Mouse (Mus musculus) ovary, postnatal 10 days (tissue): ENCODE data around the gene Hfe2.

ENCODE experiments used
- DNase-seq: peaks from one replicate; pipeline ENCODE4 v3.0.0; 2022; ENCODE audit warnings: low spot score

Gene Hfe2

DNA sequence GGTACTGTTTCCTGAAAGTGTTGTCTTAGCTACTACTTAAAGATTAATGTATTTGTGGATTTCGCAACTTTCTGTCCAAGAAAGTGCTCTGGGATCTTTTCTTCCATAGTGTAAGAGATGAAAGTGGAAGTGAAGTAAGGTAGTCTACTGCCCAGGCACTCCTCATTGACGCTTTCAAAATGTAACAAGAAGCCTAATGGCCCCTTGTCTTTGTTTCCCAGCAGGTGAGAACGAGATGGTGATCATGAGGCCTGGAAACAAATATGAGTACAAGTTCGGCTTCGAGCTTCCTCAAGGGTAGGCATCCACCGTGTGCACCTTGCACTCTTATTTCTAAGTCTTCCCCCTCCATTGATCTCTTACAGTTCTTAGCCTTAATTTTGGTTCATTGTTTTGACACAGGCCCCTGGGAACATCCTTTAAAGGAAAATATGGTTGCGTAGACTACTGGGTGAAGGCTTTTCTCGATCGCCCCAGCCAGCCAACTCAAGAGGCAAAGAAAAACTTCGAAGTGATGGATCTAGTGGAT is 33.8 kb downstream of the Hfe2 start:
- DNase-seq = no peak

DNA sequence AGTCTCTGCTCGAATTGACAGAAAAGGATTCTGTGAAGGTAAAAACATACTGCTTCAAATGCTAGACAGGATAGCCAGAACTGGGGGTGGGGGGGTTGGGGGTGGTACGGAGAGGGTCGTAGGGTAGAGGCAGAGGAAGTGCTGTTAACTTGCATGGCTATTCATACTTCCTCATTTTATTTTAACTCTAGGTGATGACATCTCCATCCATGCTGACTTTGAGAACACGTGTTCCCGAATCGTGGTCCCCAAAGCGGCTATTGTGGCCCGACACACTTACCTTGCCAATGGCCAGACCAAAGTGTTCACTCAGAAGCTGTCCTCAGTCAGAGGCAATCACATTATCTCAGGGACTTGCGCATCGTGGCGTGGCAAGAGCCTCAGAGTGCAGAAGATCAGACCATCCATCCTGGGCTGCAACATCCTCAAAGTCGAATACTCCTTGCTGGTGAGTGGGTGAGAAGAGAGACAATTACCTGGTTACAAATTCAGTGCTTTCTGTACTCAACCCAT is 34.5 kb downstream of the Hfe2 start:
- no peak for DNase-seq

DNA sequence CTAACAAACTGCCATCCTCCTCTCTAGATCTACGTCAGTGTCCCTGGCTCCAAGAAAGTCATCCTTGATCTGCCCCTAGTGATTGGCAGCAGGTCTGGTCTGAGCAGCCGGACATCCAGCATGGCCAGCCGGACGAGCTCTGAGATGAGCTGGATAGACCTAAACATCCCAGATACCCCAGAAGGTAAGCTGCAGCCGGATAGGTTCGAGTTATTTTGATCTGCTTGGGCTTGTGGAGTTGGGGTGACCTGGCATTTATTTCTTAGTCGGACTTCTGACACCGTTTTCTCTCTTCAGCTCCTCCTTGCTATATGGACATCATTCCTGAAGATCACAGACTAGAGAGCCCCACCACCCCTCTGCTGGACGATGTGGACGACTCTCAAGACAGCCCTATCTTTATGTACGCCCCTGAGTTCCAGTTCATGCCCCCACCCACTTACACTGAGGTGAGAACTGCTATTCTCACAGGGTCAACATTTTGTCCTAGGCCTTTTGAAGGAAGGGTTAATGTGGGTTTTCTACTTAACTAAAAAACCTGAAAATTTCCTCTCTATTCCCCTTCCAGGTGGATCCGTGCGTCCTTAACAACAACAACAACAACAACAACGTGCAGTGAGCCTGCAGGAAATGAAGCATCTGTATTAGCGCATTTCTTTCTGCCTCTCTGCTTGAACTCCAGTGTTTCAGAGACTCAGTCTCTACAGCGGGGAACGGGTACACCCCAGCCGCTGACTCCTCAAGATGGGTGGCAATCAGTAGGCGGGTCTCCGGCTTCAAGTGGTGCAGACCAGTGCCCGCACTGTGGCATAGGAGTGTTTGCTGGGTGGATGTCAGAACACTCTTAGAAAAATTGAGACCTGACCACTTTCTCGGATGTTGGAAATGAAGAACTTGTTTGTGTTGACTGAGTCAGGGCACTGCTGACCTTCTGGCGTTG is 35.2 kb downstream of the Hfe2 start:
- no peak for DNase-seq

- no peak for DNase-seq
These were observed 36.1 kb downstream of the Hfe2 start for GRCm38 (mm10) chr3:96560881-96561668.

DNA sequence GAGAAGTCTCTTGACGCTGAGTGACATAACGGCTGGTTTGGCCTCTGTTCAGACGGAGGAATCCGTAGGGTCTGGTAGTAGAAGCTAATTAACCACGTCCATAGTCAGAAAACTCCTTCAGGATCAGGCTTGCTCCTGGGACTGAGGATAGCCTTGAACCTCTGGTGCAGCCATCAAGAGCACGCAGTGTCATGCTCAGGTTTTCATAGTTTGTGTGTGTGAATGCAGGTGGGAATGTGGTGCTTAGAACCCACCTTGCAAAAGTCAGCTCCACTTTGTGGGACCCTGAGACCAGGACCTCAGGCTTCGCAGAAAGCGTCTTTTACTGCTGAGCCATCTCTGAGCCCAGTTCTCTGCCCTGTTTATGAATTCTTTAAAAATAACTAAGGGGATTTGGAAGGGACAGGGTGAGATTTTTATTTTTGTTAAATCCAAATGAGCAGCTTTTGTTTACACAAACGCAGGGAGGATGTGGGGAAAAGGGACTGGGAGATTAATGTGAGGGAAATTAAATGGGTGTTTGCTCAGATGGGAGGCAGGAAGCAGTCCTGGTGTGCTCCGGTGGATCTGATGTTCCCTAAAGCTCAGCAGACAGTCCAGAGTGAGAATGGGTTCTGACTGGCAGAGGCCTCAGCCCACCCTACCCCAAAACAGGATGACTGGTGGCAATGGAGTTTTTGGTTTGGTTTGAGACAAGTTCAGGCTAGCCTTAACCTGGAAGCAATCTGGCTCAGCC is 37.1 kb downstream of the Hfe2 start:
- DNase-seq = no peak

DNA sequence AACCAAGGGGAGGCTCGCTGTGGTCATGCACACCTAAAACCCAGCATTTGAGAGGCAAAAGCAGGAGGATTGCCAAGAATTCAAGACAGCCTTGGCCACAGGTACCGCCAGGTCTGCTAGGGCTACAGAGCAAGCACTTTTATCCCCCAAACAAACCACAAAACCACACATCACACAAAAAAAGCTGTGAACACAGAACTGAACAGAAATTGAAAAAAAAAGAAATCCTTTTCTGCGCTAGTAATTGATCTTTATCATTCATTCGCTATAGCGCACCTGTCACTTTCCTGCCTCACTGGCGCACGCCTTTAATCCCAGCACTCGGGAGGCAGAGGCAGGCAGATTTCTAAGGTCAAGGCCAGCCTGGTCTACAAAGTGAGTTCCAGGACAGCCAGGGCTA is 38.3 kb downstream of the Hfe2 start:
- no peak for DNase-seq

DNA sequence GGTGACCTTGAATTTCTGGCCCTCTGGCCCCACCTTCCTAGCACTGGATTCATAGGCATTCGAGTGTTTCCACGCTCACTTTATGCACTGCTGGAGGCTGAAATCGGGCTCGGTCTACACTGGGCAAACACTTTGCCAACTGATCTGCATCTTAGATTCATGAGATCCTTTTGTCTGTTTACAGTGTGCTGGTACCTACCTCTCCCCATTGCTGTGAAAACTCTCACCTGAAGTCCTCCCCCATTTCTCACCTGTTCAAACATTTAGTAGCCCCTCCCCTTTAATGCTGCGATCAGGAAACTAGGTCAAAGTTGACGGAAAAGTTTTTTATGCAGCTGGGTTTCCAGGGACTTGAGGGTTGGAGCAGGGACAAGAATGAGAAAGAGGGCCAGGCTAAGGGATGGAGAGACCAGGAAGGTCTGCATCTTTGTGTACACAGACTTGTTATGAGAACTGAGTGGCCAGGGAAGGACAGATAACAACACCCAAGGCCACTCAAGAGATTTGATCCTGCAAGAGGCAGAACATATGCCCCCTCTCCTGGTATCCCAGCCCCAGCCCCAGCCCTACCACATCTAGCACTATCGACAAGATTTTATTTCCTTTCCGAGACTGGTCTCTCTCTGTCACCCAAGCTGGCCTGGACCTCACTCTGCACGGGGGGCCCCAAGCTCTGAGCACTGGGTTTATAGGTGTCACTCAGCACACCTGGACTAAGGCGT is 39.1 kb downstream of the Hfe2 start:
- DNase-seq = no peak

DNA sequence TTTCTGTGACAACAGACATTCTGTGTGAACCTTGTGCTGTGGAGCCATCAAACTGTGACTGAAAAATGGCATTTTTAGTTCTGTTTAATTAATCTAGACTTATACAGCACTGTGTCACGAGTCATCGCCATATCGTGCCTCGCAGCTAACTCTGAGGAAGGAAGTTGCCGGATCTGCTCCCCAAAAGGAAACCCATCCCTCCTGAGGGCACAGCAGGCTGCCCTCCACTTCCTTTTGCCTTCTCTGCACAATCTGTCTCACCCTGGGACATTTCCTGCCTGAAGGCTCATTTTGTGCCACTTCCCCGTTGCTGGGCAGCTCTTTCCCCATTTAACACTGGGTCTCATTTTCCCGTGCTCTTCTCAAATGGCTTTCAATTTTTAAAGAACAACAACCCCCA is 39.7 kb downstream of the Hfe2 start:
- no peak for DNase-seq

DNA sequence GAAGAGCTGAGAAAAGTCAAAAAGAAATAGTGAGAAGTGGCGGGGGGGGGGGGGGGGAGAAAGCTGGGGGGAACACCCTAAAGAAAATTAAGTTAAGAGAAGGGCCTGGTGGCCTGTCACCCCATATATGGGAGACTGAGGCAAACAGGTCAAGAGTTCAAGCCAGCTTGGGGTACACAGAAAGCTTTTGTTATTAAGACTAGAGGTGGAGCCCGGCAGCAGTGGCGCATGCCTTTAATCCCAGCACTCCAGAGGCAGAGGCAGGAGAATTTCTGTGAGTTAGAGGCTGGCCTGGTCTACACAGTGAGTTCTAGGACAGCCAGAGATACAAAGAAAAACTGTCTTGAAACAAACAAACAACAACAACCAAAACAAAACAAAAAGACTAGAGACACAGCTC is 40.1 kb downstream of the Hfe2 start:
- DNase-seq = no peak

DNA sequence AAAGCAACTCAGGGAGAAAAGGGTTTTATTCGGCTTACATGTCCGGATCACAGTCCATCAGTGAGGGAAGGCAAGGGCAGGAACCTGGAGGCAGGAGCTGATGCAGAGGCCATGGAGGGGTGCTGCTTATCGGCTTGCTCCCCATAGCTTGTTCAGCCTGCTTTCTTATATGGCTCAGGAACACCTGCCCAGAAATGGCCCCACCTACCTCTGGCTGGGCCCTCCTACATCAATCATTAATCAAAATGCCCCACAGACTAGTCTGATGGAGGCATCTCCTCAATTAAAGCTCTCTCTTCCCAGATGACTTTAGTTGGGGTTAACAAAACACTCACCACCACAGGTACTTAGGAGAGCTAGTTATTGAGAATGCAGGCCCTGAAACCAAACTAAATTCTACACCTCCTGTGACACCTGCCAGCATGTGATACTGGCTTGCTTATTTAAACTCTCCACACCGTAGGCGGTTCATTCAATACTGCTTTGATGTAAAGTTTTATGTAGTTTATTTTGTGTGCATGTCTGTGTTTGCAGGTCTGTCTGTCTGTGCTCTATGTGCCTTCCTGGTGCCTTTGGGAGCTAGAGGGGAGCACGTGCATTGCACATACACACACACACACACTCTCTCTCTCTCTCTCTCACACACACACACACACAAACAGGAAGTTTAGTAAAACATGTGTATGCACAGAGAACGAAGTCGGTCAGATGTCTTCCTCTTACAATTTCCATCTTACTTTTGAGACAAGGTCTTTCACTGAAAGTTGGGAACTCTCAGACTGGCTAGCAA is 41.9 kb downstream of the Hfe2 start:
- no peak for DNase-seq

- no peak for DNase-seq
These were observed 43.6 kb downstream of the Hfe2 start for GRCm38 (mm10) chr3:96568605-96569004.

DNA sequence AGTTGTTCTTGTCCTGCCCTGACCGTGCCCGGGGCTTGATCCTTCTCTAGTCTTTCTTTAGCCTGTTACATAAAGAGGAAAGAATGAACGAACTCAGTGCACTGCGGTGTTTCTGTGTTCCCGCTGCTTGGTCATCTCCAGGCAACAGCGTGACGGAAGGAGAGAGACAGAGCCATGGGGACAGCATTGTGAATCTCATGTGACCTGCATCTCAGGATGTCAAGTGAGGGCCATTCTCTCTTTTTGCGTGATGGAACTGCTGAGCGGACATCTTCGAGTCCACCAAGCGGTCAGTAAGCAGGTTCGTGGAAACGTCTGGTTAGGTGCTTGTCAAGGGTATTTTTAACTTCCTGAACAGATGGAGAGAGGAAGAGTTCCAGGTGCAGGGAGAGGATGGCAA is 44.5 kb downstream of the Hfe2 start:
- no peak for DNase-seq

DNA sequence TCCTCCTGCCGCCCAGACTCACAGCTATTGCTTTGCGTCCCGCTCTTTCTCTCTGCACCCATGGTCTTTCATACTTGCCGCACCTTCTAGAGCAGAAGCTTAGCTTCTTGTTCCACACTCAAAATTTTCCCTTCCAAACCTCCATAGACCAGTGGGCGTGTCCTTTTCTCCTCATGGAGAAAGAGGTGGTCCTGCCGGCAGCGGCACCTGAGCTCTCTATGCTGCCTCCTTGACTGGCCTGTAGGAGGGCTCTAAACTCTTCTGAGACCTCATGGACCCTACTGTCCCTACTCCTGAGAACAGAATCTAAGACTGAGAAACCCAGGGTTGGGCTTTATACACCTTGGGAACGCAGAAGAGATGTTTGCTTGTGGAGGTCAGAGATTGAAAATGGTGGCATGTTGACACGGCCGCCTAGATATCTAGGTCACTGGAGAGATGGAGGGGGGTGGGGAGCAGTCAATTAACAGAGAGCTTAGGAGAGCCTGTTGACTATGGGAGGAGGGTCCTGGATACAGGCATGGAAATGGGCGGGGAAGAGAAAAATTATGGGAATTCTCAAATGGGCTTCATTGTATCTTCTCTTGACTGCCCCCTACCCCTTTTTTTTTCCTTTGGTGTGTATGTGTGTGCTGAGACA is 45.1 kb downstream of the Hfe2 start:
- DNase-seq = no peak

- no peak for DNase-seq
These were observed 45.7 kb downstream of the Hfe2 start for GRCm38 (mm10) chr3:96570643-96571042.

DNA sequence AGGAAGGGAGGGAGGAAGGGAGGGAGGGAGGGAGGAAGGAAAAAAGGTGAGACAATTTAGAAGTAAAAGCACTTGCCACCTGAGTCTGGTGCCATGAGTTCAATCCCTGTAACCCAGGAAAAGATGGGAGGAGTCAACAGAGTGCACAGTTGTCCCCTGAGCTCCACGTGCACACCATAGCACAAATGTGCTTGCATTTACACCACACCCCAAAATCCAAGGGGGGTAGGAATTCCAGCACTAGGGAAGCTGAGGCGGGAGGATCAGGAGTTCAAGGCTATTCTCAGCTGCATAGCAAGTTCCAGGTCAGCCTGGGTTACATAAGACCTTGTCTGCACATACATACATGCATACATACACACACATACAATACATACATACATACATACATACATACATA is 46.4 kb downstream of the Hfe2 start:
- DNase-seq = no peak

DNA sequence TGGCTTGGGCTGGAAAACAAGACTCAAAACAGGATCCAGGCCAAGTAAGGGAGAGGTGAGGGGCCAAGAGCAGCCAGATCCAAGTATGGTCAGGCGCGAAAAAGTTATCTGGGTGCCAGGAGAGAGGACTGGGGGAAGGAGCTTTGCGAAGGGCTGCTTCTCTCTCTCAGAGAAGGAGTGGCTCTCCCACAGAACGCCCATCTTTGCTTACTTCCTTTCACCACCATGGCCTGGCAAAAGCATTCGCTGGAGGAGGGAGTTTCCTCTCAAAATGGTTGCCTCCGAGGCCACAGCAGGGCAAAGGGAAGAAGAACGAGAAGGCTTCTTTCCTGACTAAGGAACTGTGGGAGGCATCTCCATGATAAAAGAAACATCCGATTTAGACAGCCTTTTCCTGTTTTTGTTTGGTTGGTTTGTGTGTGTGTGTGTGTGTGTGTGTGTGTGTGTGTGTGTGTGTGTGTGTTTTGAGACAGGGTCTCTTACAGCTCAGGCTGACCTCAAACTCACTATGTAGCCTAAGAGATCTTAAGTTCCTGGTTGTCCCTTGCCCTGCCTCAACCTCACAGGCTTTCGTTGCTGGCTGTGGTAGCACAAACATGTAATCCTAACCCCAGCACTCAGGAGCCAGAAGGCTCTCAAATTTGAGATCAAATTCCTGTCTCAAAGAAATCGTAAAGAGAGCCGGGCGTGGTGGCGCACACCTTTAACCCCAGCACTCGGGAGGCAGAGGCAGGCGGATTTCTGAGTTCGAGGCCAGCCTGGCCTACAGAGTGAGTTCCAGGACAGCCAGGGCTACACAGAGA is 47.1 kb downstream of the Hfe2 start:
- no peak for DNase-seq

- no peak for DNase-seq
These were observed 48.9 kb downstream of the Hfe2 start for GRCm38 (mm10) chr3:96573611-96574511.
